Mouse (Mus musculus): ENCODE measurements around the gene Gm3952. TPM values are rescaled to one million over a fixed set of nuclear protein-coding genes. Genes with fewer than 3 reads are reported as not detected.

Gm3952 gene
- not detected for total RNA-seq (2021)
- long read RNA-seq, experiment 1, result 0 reads
- long read RNA-seq, experiment 2, result 0 reads

GRCm38 (mm10) chr8:128798594-128798993 is at the start of gene Gm3952:
Gm3952 (minus strand) TSS chr8:128798694.
- no peak for DNase-seq

- no peak for DNase-seq
Observed at GRCm38 (mm10) chr8:128843749-128844148, 45.3 kb upstream of the Gm3952 start.

- DNase-seq, result no peak
Observed at GRCm38 (mm10) chr8:128812521-128812920, 14.0 kb upstream of the Gm3952 start.

GRCm38 (mm10) chr8:128735692-128736091 is 62.8 kb downstream of the Gm3952 start:
- DNase-seq, result no peak

- no peak for DNase-seq
Observed at GRCm38 (mm10) chr8:128734118-128734517, 64.4 kb downstream of the Gm3952 start.

GRCm38 (mm10) chr8:128732254-128732653 is 66.2 kb downstream of the Gm3952 start:
- no peak for DNase-seq

- DNase-seq, result no peak
Observed at GRCm38 (mm10) chr8:128727213-128727612, 71.3 kb downstream of the Gm3952 start.

- no peak for DNase-seq
Observed at GRCm38 (mm10) chr8:128724819-128725218, 73.7 kb downstream of the Gm3952 start.

- DNase-seq, result no peak
Observed at GRCm38 (mm10) chr8:128716184-128716583, 82.3 kb downstream of the Gm3952 start.

GRCm38 (mm10) chr8:128709261-128709660 is 89.2 kb downstream of the Gm3952 start:
- peak; percentile 80 to 96 for DNase-seq

GRCm38 (mm10) chr8:128704836-128705235 is 93.7 kb downstream of the Gm3952 start:
- no peak for DNase-seq

GRCm38 (mm10) chr8:128704376-128704775 is 94.1 kb downstream of the Gm3952 start:
- no peak for DNase-seq

- DNase-seq, result no peak
Observed at GRCm38 (mm10) chr8:128697945-128698344, 100.5 kb downstream of the Gm3952 start.

- no peak for DNase-seq
Observed at GRCm38 (mm10) chr8:128696701-128697397, 101.6 kb downstream of the Gm3952 start.

Other genes with a start within 250 kb of the Gm3952 start
- gene Itgb1, start 113.0 kb downstream of the Gm3952 start, total RNA-seq (2021), result 100 to 1,000 TPM; 307 to 323 TPM

Measured in heart, adult 18-20 months (tissue).